Mouse (Mus musculus) liver, embryonic 14.5 days (tissue): ENCODE data around the gene Rab5b.

Source experiments
- CTCF ChIP-seq: IDR thresholded peaks from 2 replicates; pipeline ENCODE4 v1.5.1; 2016; ENCODE audit warnings: antibody characterized with exemption, low read depth, control low read depth
- EP300 ChIP-seq: IDR thresholded peaks from 2 replicates; pipeline ENCODE4 v1.6.1; 2016; ENCODE audit warnings: antibody characterized with exemption, low read depth

DNA sequence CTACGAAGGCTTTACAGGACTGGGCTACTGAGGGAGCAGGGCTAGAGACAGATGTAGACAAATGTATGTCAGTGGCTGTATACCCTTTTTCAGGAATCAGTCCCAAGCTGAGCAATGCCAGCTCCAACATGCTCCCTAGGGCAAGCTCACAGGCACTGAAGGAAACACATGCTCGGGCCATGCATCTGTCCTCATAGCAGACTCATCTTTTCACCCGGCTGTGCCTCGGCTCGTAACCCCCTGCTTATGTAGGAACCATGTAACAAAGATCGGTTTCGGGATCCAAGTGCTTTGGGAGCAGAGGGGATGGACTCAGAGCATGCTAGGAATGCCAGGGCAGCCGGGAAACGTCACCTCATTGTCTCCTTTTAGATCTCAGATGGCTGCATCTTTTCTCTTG lies 36.6 kb downstream of the Rab5b start:
- no peak for TF ChIP-seq EP300
- no peak for TF ChIP-seq CTCF
